Mouse (Mus musculus): ENCODE data around the gene Abcb8.

Gene Abcb8

DNA sequence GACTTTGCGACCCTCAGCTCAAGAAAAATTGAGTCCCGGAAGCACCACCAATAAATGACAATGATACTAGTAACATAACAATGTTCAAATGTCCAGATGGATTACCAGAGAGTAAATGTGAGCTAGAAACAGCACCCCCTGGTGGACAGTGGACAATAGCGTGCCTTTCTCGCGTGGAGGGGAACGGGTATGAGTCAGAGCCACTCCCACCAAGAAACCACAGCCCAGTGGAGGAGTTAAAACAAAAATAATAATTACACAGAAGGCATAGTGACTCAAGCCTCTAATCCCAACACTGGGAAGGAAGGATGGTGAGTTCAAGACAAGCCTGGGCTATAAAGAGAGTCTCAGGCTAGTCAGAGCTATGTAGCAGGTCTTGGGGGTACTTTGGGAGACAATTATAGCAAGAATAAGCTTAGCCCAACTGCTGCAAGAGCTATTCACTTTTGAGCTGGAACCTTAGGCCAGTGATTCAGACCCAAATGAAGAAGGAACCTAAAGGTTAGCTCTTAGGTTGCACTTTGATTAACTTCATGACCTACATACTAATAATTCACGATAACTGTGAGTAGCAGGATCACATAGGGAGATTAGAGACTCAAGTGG is at the start of gene Abcb8:
Abcb8 (plus strand) TSS at position 272 of the 606 bp plus-strand sequence.
- peak; percentile 91 to 95 for DNase-seq

DNA sequence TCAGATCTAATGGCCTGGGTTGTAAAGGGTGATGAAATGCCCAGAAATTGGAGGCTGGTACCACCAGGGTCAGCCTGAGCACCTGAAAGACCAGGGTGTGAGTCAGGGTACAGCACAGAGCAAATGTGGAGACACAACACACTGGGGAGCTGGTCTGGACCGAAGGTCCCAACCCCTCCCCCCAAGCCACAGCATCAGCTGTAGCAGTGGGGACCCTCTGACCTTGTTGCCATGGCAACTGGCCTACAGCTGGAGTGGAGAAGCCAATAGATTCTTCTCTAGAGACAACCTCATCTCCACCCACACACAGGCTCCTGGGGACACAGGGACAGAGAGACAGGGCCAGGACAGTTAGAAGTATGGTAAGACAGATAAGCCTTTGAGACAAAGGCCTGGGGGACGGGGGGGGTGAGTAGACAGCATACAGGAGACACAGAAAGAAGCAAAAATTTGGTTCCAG is 49.5 kb upstream of the Abcb8 start:
- peak in 1 of 2 experiments; percentile 45 for DNase-seq

DNA sequence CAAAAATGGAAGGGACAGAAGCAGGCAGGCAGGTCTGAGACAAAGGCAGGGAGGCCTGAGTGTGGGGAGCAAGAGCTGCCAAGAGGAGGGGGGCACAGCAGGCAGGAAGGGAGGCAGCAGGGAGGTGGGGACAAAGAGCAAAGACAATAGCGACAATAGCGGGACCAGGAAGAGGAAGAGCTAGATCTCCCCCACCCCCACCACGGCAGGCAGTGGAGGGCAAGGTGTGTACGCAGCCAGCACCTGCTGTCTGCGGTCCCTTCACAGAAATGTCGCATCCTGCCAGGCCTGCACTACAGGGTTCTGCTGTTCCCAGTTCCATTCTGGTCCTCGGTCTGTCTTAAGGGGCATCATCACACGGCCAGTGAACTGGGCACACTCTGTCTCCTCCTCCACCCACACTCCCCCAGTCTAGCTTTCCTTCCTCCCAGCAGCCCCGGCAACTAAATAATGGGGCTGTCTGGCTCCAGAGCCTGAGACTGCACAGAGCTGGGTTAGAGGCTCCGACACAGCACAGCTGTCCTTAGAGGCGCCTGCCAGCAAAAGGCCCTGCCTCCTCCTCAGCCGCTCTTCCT is 48.9 kb upstream of the Abcb8 start:
- peak in 1 of 2 experiments; percentile 38 for DNase-seq

DNA sequence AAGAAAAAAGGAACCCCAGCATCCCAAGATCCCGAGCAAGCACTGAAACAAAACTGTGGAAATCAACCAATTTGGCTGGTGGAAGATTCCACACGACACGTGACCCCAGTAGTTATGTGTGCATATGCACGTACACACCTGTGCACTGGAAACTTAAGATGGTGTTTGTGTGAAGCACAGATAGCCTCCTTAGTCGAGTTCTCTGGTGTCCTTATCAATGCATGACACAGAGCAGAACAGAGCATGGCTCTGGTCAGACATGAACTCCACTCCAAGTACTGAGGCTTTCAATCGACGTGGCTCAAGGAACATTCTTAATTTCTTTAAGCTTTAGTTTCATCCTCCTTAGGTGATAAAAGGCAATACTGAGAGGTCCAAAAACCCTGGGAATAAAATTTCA is 47.1 kb upstream of the Abcb8 start:
- no peak for DNase-seq

DNA sequence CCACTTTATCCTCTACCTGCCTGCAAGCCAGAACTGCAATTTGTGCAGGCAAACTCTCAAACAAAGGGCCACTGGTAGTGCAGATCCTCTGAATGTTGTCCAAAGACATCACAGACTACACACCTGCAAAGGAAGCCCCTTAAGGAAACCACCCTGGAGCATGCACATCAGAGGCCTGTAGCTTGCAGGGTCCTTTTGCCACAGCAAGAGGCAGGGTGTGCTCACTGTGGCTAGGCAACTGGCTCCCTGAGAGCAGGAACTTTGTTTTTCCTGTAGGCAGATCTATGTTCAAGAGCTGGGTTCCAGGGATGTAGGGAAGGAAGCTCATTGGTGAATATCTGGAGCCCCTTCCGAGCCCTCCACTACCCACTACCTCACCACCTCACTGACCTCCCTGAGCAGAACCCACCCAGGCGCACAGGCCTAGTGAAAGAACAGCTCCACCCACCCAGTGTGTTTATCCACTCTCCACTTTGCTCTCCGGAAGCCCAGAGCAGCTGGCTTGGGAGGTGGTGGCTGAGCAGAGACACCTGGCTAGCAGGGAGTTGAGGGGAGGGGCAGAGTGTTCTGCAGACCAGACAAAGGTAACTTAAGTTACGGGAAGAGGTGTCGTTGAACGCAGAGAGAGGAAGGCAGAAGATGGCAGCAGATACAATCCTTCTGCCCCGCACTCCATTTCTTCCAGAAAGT is 46.1 kb upstream of the Abcb8 start:
- no peak for DNase-seq

DNA sequence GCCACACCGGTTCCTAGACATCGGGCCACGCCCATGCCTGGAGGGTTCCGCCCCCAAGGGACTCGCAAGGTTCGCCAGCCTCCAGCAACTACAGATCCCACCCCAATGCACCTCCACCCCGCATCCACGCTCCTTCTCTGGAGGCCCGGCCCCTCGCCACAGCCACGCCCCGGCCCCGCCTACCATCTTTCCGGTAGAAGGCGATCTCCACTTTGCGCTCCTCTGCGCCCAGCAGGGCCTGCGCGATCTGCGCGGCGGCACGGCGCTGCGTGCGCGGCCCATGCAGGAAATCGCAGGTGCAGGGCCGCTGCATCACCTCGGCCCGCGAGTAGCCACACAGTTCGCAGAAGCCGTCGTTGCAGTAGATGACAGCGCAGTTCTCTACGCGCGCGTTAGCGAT is 45.3 kb upstream of the Abcb8 start:
- DNase-seq, result peak; percentile 72 to 74

DNA sequence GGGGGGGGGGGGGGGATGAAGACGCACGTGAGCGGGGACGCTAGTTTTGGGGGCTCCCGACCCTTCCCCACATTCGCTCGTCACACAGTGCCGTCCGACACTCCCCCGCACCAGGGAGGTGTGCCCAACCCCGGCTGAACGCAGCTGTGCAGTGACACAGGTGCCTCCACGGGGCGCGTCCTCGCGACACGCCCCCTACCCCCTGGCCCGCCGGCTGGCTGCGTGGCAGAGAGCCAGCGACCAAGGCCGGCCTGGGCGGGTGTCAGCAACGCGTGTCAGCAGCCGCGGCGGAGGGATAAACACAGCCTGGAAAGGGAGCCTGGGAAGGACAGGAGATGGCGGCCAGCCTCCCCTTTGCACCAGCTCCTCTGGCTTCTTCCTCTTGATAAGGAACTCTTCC is 44.9 kb upstream of the Abcb8 start:
- peak in 1 of 2 experiments; percentile 46 for DNase-seq

DNA sequence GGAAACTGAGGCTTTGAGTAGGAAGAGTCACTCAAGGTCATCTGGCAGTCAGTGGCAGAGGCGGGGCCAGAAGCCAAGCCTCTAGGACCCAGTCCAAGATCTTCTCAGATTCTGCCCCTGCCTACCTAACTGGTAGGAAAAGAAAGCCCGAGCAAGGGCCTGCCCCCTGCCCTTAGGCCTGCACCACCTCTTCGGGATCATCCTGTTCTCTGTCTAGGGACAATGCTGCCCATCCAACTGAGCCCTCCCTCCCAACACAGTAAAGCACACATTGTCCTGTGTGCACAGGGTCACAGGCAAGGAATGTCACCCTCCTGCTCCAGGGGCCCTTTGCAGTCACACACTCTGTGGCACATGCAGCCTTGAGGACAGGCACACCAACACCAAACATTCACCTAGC is 43.4 kb upstream of the Abcb8 start:
- DNase-seq, result peak in 1 of 2 experiments; percentile 39

DNA sequence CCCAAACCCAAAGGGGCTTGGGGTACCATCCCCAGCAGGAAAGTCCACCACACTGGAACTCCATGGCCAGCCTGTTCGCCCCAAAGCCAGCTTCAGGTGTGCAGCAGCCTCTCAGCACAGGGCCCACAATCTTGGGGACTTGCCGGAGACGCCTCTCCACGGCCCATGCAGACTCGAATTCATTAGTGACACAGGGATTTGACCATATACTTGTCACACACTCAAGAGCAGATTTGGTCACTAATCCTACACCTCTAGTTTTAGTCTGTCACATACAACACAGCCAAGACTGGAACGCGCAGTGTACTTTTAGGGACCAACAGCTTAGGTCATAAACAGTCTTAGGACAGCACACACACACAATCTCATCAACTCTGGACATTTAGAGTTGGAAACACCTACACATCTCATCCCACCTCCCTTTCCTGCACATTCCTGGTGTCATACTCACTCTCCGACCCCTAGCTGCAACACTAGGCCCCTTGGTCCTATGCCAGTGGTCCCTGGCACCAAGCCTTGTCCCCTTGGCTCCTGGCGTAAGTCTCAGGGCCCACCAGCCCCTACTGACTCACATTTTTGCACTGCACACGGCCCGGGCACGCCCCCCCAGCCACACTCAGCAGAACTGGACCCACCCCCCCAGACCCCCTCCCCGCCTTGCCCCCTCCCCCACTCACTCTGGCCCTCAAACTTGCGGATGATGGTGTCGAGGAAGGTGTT is 42.8 kb upstream of the Abcb8 start:
- peak in 1 of 2 experiments; percentile 66 for DNase-seq

DNA sequence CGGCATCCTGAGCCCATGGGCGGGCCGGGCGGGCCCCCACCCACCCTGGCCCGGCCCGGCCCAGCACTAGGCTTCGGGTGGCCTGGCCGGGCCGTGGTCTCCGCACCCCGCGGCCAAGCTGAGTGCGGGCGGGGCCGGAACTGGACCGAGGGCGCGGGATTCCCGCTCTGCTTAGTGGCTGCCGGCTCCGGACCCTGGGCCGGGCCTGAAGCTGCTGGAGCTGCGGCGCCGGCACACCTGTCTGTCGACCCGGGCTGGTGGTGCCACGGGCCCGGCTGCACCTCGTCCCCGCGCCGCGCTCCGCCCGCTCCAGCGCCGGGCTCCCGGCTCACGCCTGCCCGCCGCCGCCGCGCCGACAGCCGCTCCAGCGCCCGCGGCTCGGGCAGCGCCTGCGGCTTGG is 42.2 kb upstream of the Abcb8 start, which contains the start of gene Kcnh2:
Kcnh2 (minus strand) TSS at position 327 of the 400 bp plus-strand sequence.
- no peak for DNase-seq

DNA sequence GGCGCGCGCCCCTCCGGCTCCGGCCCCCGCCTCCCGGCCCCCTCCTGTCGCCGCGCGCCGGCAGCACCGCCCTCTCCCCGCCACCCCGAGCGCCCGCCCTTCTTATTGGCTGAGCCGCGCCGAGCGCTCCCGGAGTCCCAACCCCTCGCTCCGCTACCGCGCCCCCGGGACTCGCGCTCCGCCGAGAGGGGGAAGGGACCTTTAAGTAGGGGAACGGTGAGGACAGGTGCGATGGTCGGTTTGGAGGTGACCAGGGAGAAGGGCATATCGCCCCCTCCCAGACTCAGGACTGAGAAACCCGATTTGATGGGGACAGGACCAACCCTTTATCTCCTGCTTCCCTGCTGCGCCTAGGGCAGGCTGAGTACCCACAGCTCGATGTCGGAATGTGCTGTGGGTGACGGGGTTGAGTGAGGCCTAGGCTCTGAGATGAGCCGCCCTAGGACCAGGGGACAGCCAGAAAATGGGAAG is 41.7 kb upstream of the Abcb8 start:
- peak; percentile 91 to 92 for DNase-seq

DNA sequence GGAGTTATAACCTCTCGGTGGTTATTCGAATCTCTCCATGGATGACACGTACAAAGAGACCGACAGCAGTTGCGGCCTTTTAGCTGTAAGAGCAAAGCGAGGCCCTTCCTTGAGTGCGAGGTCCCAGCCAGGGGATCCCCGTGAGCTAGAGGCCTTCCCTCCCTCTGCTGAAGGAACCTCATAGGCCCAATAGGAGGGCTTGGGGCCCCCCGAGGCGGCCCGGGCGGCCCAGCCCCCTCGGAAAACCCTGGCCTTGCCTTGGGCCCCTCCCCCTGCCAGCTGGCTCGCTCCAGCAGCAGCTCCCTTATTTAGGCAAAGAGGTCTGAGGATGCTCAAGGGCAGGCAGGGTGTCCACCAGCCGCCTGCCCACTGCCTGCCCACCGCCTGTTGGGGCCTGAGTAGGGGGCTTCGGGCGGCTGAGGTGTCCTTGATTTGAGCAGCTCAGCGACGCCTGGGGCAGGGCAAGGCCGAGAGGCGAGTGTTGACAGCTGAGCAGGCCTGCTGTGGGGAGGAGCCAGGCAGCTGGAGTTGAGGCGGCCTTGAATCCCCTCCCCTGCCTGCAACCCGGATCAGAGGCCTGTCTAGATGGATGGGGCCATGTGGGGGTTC is 41.1 kb upstream of the Abcb8 start:
- peak in 1 of 2 experiments; percentile 40 for DNase-seq

DNA sequence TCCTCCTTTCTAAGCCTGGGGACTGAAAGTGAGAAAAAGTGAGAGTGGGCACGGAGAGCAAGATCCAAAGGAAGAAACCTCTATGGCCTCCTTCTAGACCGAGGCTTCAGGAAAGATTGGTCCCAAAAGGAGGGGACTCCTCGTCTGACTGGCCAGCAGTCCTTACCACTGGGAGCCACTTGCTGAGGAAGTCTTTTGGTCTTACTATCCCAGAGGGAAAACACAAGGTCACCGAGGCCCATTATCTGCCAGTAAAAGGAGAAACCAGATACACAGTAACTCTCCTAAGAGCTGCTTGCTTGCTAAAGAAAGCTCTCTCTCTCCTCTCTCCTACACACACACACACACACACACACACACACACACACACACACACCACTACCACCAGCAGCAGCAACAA is 40.1 kb upstream of the Abcb8 start:
- DNase-seq, result no peak

DNA sequence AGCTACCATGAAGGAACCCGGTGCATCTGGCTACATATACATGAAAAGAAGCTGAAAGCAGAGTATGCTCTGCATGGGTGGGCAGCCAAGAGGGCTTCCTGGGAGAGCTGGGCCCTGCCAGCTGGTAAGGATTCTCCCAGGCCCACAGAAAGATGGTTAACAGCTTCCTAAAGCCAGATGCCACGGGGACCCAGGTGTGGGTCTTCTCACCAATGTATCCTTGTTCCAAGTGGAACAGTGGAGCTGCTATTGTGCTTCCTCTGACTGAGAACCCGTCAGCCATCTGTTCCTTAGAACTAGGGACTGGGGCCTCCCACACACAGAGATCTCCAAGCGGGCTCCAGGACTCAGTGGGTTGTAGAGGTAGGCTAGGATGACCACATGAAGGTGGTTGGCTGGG is 36.7 kb upstream of the Abcb8 start:
- no peak for DNase-seq

DNA sequence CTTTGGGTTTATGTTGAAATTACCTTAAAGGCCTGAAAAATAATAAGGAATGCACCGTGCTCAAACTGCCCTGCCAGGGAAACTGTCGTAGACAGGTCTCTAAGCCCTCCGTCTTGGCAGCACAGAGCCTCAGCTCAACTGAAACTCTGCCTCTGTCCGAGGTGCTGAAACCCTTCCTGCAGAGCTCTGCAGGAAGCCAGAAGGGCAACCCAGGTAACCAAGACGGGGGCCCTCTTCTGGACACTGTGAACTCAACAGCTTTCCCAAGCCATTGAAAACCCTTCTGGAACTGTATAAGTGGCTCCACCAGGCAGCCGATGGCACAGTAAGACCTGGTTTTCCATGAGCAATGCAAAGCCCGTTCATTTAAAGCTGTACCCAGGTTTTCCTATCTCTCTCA is 36.0 kb upstream of the Abcb8 start:
- peak in 1 of 2 experiments; percentile 55 for DNase-seq

DNA sequence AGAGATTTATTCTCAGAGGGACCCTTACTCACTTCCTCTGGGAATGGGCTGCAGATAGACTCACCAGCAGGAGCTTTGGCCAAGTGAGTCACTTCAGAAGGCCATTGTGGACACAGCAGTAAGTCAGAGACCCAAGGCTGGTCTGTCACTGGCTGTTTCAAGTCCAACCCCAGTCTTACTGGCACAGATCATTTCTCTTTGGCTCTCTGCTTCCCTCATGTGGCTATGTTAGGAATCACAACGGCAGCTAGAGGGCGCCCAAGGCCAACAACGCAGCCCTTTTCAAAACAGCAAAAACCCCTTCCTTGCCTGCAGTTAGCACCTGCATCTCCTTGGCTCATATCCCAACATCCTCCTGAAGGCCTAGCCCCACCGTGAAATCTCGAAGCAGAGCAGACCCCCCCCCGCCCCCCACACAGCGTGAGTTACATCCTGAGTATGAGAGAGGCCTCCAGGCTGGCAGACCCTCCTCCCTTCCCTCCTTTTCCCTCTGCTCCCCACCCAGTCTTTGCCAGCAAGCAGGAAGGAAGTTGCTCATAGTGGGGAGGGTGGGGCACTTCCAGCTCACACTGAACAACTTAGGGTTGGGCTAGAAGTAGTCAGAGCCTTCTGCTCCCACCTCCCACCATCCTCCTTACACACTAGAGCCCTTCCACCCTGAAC is 32.5 kb upstream of the Abcb8 start:
- DNase-seq, result peak; percentile 93 to 94

DNA sequence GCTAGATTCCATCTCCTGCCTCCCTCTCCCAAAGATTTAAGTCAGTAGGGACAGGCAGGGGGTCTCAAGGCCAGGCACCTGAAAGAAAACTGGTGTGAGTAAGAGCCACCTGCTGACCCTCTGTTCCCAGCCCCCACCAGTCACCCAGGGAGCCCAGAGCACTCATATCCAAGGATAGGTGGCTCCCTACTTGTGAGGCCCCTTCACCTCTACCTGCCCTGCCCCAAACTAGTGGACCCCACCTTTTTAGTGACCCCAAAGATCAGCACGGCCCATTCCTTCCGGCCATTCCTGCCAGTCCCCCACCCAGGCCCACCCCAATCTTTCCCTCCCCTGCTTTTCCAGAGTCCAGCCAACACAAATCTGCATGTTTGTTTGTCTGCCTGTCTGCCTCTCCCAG is 30.0 kb upstream of the Abcb8 start:
- DNase-seq, result no peak

DNA sequence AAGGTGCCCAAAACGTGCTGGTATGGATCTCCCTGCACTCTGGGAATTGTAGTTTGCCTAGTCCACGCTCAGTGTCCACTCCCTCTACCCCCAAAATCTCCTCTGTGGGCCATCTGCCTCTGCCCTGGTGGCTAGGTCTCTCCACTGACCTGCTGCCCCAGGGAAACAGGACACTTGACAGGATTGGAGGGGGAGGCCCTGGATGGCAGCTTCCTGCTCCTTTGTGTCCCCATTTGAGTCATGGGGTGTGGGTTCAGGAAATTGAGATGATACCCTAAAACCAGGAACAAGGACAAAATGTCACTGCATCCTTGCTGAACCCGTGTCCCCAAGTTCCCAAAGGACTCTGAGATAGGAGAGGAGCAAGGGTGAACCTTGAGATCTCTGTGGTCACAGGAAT is 29.4 kb upstream of the Abcb8 start:
- no peak for DNase-seq

DNA sequence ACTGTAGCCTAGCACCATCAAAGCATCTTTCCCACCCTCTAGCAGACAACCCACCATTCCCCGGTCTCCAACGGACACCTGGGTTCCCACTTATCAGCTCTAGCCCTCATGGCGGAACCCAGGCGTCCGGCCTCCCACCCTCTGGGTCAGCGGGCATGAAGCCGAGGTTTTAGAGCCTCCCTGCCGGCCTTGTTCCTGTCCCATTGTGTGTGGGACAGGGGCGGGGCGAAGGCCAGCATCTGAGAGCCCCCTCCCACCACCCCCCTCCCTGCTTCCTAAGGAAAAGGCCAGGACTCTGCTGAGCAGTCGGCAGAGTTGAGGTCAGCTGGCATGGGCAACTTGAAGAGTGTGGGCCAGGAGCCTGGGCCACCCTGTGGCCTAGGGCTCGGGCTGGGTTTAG is 29.0 kb upstream of the Abcb8 start, which contains the start of gene Nos3:
Nos3 (plus strand) TSS at position 303 of the 400 bp plus-strand sequence.
- no peak for DNase-seq

DNA sequence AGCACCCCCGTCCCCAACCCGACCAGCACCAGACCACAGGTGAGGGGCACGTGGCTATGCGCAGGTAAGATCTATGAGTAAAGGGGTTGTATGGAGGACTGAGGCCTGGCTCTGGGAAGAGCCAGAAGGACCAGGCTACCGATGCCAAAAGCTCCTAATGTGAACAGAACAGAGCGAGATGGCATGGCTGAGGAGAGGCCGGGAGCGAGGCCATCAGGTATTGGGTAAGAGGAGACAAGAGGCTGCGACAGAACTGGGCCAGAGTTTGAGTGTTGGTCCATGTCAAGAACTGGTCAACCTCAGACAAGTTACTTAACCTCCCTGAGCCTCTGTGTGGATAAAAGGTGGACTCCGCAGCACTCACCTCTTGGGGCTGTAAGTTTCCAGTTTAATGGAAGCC is 28.5 kb upstream of the Abcb8 start:
- DNase-seq, result no peak

DNA sequence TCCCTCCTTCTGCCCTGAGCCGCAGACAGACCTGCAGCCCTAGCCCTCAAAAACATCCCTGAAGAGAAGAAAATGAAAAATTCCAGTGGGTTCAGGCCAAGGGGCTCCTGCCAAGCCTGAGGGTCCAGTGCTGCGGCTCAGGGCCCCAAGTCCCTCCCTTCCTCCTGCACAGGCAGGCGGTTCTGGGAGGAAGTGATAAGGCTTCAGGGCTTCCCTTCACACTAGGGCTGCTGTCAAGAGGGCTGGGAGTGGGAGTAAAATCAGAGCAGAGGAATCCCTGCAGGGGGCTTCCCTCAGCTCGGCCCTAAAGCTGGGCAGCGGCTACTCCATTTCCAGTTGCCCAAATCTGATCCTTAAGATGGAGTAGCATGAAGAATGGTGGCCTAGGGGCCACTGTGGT is 27.9 kb upstream of the Abcb8 start:
- no peak for DNase-seq

DNA sequence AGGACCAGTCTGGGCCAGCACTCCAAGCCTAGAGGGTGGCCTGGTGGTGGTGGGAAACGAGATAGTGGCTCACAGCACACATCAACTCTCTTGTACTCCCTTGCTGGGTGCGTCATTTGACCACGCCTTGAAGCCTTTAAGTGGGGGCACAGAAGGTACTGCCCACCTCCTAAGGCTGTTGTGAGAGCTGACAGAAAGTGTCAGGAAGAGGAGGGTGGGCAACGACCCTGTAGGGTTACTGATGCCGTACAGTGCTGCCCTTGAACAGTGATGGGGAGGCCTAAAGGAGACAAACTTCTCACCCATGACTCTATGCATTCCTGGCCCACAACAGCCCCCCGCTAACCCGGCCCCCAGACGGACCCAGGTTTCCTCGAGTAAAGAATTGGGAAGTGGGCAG is 27.0 kb upstream of the Abcb8 start:
- no peak for DNase-seq
